Mouse (Mus musculus): ENCODE measurements around the gene Tas2r143. TPM values are rescaled to one million over a fixed set of nuclear protein-coding genes. Genes with fewer than 3 reads are reported as not detected.

The Tas2r143 gene
- total RNA-seq, 4 experiments from 2014 or later = not detected

DNA sequence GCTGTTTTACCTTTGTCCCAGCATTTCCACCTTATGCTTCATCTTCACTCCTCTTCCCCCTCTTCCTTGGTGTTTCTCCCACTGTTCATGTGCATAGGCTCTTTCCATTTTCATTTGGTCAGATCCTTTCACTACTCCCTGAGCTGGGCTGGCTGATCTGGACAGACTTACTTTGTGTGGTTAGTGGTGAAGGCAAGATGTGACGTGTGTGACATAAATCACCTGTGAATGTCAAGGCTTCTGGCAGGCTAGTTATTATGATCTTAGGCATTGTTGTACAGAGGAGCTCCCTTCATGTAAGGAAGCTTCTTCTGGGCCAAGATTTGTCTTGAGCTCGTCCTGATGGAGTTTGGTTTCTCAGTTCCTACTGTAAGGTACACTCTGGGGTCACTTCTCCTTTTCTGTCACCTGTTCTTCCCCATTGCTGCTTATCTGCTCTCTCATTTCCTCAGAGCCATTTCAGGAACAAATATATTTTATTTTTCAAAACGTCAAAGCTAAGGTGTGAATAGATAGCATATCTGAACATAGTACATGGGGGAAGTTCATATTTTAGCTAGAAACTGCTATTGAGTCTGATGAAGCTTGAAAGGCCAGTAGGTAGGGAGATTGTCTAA, 2.9 kb upstream of the Tas2r143 start:
- no peak for DNase-seq (ENCODE audit: low spot score in 2 of 2)

DNA sequence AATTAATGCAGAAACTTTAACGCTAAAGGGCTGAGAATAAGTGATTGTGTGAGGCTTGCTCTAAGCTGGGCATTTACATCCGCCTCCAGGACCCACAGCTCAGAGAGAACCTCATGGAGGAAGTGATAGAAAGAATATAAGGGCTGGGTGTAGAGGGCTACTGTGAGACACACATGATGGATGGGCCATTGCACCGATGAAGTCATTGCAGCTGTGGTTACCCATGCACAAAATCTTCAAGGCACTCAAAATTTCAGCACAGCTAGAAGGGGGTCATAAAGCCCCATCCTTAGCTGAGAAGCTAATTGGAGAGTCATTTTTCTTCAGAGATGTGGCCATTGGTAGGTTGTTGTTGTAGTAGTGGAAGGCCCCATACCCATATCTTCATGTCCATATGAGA, 1.8 kb upstream of the Tas2r143 start:
- DNase-seq (ENCODE audit: low spot score in 2 of 2) = no peak

- DNase-seq (ENCODE audit: low spot score in 2 of 2) = no peak
These were observed 1.0 kb upstream of the Tas2r143 start for GRCm38 (mm10) chr6:42398998-42399397.

- no peak for DNase-seq (ENCODE audit: low spot score in 2 of 2)
These were observed 5.1 kb downstream of the Tas2r143 start, which contains the start of gene Tas2r135 for GRCm38 (mm10) chr6:42405134-42405533. Gene Tas2r135, plus strand, starts transcription at chr6:42405434.

- DNase-seq (ENCODE audit: low spot score in 2 of 2) = no peak
These were observed 19.4 kb downstream of the Tas2r143 start for GRCm38 (mm10) chr6:42419443-42419842.

DNA sequence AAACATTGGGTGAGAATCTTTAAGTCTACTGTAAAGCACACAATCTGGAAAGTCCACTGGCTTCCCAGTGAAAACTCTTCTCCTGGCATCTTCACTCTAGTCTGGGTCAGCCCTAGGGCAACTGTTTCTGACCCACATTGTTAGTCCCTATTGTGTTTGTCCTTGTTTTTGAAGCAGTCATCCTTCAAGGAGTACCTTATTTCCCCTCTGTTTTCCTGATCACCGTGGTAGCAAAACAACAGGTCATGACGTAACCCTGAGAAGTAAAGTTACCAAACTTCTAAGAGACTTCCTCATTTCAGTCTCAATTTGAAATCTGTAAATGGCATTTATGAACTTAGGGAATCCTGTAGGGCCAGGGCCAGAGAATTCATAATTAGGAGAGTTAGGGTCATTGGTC, 21.4 kb downstream of the Tas2r143 start:
- DNase-seq (ENCODE audit: low spot score in 2 of 2) = no peak

- no peak for DNase-seq (ENCODE audit: low spot score in 2 of 2)
These were observed 24.4 kb downstream of the Tas2r143 start for GRCm38 (mm10) chr6:42424472-42424871.

DNA sequence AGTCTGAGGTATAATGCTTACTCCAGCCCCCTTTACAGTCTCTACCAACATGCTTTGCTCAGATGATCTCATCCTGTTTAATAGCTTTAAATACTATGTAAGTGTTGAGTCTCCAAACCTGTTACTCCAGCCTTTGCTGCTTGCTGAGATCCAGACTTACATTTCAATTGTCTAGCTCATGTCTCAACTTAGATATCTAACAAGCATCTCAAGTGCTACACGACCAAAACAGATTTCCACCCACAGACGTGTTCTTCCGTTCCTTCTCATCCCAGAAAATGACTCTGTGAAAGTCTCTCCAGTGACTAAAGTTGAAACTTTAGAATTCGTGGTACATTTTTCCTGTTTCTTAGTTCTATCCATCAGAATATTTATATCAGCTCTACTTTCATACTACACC, 26.3 kb downstream of the Tas2r143 start:
- no peak for DNase-seq (ENCODE audit: low spot score in 2 of 2)

GRCm38 (mm10) chr6:42433554-42433953, 33.5 kb downstream of the Tas2r143 start:
- no peak for DNase-seq (ENCODE audit: low spot score in 2 of 2)

DNA sequence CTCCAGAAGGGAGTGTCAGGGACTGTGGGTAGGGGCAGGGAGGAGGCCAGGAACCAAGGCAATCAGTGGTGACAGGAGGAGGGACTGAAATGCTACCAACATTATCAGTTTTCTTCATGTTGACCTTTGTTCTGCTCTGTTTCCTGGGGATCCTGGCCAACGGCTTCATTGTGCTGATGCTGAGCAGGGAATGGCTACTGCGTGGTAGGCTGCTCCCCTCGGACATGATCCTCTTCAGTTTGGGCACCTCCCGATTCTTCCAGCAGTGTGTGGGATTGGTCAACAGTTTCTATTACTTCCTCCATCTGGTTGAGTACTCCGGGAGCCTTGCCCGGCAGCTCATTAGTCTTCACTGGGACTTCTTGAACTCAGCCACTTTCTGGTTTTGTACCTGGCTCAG, 34.4 kb downstream of the Tas2r143 start, which contains the start of gene Tas2r126:
Tas2r126 (plus strand) TSS at position 90 of the 400 bp plus-strand sequence.
- no peak for DNase-seq (ENCODE audit: low spot score in 2 of 2)

DNA sequence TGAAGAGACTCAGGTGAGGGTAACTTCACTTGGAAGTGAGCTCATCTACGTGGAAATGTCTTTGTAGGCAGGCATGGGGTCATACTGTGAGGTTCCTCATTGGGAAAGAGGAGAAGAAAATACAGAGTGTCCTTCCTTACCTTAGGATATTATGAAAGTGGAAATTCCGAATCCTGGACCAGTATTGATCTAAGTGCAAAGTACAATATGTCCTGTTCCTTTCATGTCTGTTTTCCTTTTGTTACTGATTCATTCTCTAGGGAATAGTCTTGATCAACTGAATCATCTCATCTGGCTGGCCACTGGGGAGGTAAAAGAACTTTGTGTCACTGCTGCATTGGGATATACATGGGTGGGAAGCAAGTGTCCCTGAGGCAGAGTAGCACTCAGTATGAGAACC, 35.5 kb downstream of the Tas2r143 start:
- no peak for DNase-seq (ENCODE audit: low spot score in 2 of 2)

DNA sequence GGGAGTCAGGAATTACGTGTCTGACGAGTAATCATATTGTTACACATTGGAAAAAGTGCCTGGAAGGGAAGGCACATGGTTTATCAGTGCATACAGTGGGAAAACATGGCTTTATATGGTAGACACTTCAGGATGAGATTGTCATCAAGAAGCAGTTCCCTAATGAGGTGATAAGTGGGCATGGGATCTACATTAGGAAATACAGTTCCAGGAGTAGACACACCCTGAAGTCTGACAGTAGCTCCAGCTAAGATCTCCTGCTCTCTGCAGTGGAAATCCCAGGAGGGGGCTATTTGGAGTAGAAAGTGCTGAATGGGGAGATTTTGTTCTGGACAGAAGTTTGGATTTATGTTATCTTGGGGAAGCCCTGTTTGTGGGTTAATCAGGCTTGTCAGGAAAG, 41.4 kb downstream of the Tas2r143 start:
- DNase-seq (ENCODE audit: low spot score in 2 of 2) = no peak

- no peak for DNase-seq (ENCODE audit: low spot score in 2 of 2)
These were observed 44.5 kb downstream of the Tas2r143 start for GRCm38 (mm10) chr6:42444491-42444890.

DNA sequence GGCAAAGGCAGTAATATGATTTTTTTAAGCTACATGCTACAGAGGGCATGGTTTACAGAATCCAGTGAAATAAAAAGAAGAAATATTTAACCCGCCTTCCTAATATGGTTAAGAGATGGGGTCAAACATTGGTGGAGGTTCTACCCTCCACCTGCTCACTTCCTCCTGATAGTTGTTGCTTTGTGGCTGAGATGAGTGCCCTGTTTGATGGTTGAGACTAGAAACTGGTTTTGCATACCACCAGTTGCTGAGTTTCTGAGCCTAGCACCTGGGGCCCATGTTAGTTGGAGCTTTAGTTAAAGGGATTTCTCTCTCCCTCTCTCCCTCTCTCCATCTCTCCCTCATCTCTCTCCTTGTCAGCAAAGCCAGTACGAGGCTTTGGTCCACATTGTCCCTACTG, 47.3 kb downstream of the Tas2r143 start:
- DNase-seq (ENCODE audit: low spot score in 2 of 2) = no peak

Other genes with a start within 250 kb of the Tas2r143 start
- gene Tas2r144, start 184.9 kb upstream of the Tas2r143 start, total RNA-seq (2022) = not detected
- gene Gstk1, start 154.3 kb upstream of the Tas2r143 start, total RNA-seq (2022) = 10 to 100 TPM; 36.8 to 57.2 (median 41.2) TPM
- not detected for gene Tmem139, start 138.3 kb upstream of the Tas2r143 start, total RNA-seq (2022)
- gene Casp2, start 135.3 kb upstream of the Tas2r143 start, total RNA-seq (2022) = 1 to 10 TPM; 3.3 to 5.8 (median 4.2) TPM
- 100 to 1,000 TPM; 145 to 180 (median 166) TPM for gene Clcn1, start 113.6 kb upstream of the Tas2r143 start, total RNA-seq (2022)
- gene Fam131b, start 75.6 kb upstream of the Tas2r143 start, total RNA-seq (2022) = under 1 TPM; 0.08 to 0.41 (median 0.21) TPM
- gene Zyx, start 50.6 kb upstream of the Tas2r143 start, total RNA-seq (2022) = 10 to 100 TPM; 12.1 to 15.9 (median 13.7) TPM
- under 1 TPM in 2 of 4 experiments, not detected in 2; 0.07 to 0.10 TPM for gene Epha1, start 27.0 kb upstream of the Tas2r143 start, total RNA-seq (2022)
- not detected for gene Tas2r135, start 5.2 kb downstream of the Tas2r143 start, total RNA-seq (2022)
- not detected for gene Tas2r126, start 34.3 kb downstream of the Tas2r143 start, total RNA-seq (2022)
- gene Olfr458, start 65.0 kb downstream of the Tas2r143 start, total RNA-seq (2022) = not detected
- gene Olfr457, start 76.1 kb downstream of the Tas2r143 start, total RNA-seq (2022) = not detected
- not detected for gene Olfr456, start 87.0 kb downstream of the Tas2r143 start, total RNA-seq (2022)
- not detected for gene Olfr455, start 147.3 kb downstream of the Tas2r143 start, total RNA-seq (2022)
- not detected for gene Tcaf3, start 197.5 kb downstream of the Tas2r143 start, total RNA-seq (2022)
- gene Tcaf2, start 245.0 kb downstream of the Tas2r143 start, total RNA-seq (2022) = 1 to 10 TPM; 1.2 to 2.0 (median 1.5) TPM

Measured in gastrocnemius, adult 8-10 months (tissue).